Mouse (Mus musculus) MEL (cell line): ENCODE results near the gene Cacna1c.

Source experiments
- CTCF ChIP-seq, 3 experiments: IDR thresholded peaks in 2 of 3; conservative IDR thresholded peaks in 1 of 3; 2 replicates each; pipeline ENCODE4 v1.5.1; 2011 to 2012; ENCODE audit warnings: low read length in 3 of 3, low read depth in 2 of 3, mild to moderate bottlenecking in 2 of 3, improper control_type of control experiment in 1 of 3, inconsistent platforms in 1 of 3, mixed read lengths in 1 of 3, moderate library complexity in 1 of 3; ENCODE audit not compliant: control insufficient read depth in 1 of 3, insufficient read depth in 1 of 3, poor library complexity in 1 of 3, severe bottlenecking in 1 of 3
- EP300 ChIP-seq, 2 experiments: IDR thresholded peaks; 2 replicates each; pipeline ENCODE4 v1.6.1; 2011; ENCODE audit warnings: improper control_type of control experiment in 2 of 2, low read length in 2 of 2, low read depth in 1 of 2, mild to moderate bottlenecking in 1 of 2
- GATA1 ChIP-seq: IDR thresholded peaks from 2 replicates; pipeline ENCODE4 v1.6.1; 2011; ENCODE audit warnings: low read depth, low read length, improper control_type of control experiment
- HCFC1 ChIP-seq: IDR thresholded peaks from 2 replicates; pipeline ENCODE4 v1.6.1; 2012; ENCODE audit warnings: low read depth, mild to moderate bottlenecking, inconsistent platforms, low read length, improper control_type of control experiment, moderate library complexity
- MYB ChIP-seq: IDR thresholded peaks from 2 replicates; pipeline ENCODE4 v1.6.1; 2011; ENCODE audit warnings: mild to moderate bottlenecking, low read depth, low read length, improper control_type of control experiment
- POLR2A ChIP-seq, 2 experiments: IDR thresholded peaks; 2 replicates each; pipeline ENCODE4 v1.6.1; 2011 to 2012; ENCODE audit warnings: low read length in 2 of 2, mild to moderate bottlenecking in 2 of 2, control low read depth in 1 of 2, improper control_type of control experiment in 1 of 2, low read depth in 1 of 2, moderate library complexity in 1 of 2; ENCODE audit not compliant: control insufficient read depth in 1 of 2, insufficient read depth in 1 of 2, poor library complexity in 1 of 2
- ZKSCAN1 ChIP-seq: IDR thresholded peaks from 2 replicates; pipeline ENCODE4 v1.6.1; 2012; ENCODE audit warnings: low read depth, mild to moderate bottlenecking, inconsistent platforms, low read length, improper control_type of control experiment, moderate library complexity

- no peak for TF ChIP-seq GATA1
- TF ChIP-seq ZKSCAN1, result no peak
- TF ChIP-seq MYB, result no peak
- no peak for TF ChIP-seq HCFC1
- no peak for TF ChIP-seq POLR2A (IDR thresholded peaks at IDR 0.05; ENCODE audit: control insufficient read depth in 1 of 2, insufficient read depth in 1 of 2, low read depth in 1 of 2, low read length in 2 of 2, poor library complexity in 1 of 2)
- no peak for TF ChIP-seq CTCF (IDR thresholded peaks at IDR 0.05 in 2 of 3, conservative IDR thresholded peaks at IDR 0.05 in 1 of 3; ENCODE audit: control insufficient read depth in 1 of 3, insufficient read depth in 1 of 3, low read depth in 2 of 3, low read length in 3 of 3, poor library complexity in 1 of 3, severe bottlenecking in 1 of 3)
- no peak for TF ChIP-seq EP300 (IDR thresholded peaks at IDR 0.05; ENCODE audit: low read depth in 1 of 2, low read length in 2 of 2)
Measured at GRCm38 (mm10) chr6:119215040-119215613, 18.9 kb upstream of the Cacna1c start.
